Mouse (Mus musculus) small intestine, adult 2 months (tissue): Measurements from ENCODE around the gene Cep295. TPM values are rescaled to one million over a fixed set of nuclear protein-coding genes. Genes with fewer than 3 reads are reported as not detected.

ENCODE experiments used
- H3K27ac ChIP-seq: fragments of 200-500 bp; 2 replicates; pipeline ENCODE4 v1.5.1; 2012; ENCODE audit warnings: low read depth, low read length, control low read depth, inconsistent platforms; ENCODE audit not compliant: insufficient read depth
- H3K27me3 ChIP-seq: fragments of 200-500 bp; 2 replicates; pipeline ENCODE4 v1.6.1; 2012; ENCODE audit warnings: mild to moderate bottlenecking, moderate library complexity, low read length, inconsistent platforms; ENCODE audit not compliant: control insufficient read depth, insufficient read depth
- H3K36me3 ChIP-seq: fragments of 200-500 bp; 2 replicates; pipeline ENCODE4 v1.6.1; 2012; ENCODE audit warnings: mild to moderate bottlenecking, low read length, control low read depth, inconsistent platforms; ENCODE audit not compliant: control insufficient read depth, insufficient read depth
- H3K4me1 ChIP-seq: fragments of 200-500 bp; 2 replicates; pipeline ENCODE4 v1.6.1; 2012; ENCODE audit warnings: low read length, inconsistent platforms, mixed read lengths; ENCODE audit not compliant: control insufficient read depth, insufficient read depth, insufficient read length
- H3K4me3 ChIP-seq: fragments of 200-500 bp; 2 replicates; pipeline ENCODE4 v1.5.1; 2012; ENCODE audit warnings: low read depth, mild to moderate bottlenecking, control low read depth, inconsistent platforms, low read length, moderate library complexity
- CTCF ChIP-seq: fragments of 200-500 bp; IDR thresholded peaks from 2 replicates; pipeline ENCODE4 v1.5.1; 2012; ENCODE audit warnings: low read depth, mild to moderate bottlenecking, control low read depth, inconsistent platforms, low read length, moderate library complexity, mixed read lengths; ENCODE audit not compliant: insufficient replicate concordance, insufficient read length; ENCODE audit errors: extremely low read depth
- POLR2A ChIP-seq: fragments of 200-500 bp; IDR thresholded peaks from 2 replicates; pipeline ENCODE4 v1.6.1; 2012; ENCODE audit warnings: low read depth, mild to moderate bottlenecking, control low read depth, inconsistent platforms, low read length, moderate library complexity
- WGBS: fragments of 180-500 bp; shearing (Covaris S2); methylation state at CpG from one replicate; pipeline ENCODE4 v1.1.7; 2018; 5-methylcytosine and 5-hydroxymethylcytosine counted together
- polyA plus RNA-seq: library from polyadenylated mRNA; depleted of rRNA; stranded (reverse); fragments of >200 nt; gene quantifications from 2 replicates; pipeline ENCODE4 v1.2.3, GENCODE M21; 2012

Cep295 gene
- polyA plus RNA-seq, 1 experiment: 0.72 TPM

DNA sequence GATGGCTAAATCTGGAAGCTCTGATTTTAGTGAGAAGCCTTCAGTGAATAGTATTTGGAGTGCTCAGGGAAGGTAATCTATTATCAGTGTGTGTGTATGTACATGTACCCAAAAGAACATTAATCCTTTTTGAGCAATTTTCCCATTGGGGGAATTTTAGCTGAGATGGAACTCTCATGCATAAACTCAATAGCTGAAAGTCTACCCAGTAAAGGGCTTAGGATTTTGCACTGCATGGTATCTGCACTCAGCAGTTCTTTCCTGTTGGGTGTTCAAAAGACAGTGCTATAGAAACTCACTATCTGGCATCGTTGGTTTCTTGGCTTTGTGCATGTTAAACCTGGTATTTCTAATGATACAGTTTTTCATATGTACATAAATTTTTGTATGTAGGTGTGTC lies 43.0 kb downstream of the Cep295 start:
- 92% methylated on average over 1 of the region's 1 CpGs for WGBS

DNA sequence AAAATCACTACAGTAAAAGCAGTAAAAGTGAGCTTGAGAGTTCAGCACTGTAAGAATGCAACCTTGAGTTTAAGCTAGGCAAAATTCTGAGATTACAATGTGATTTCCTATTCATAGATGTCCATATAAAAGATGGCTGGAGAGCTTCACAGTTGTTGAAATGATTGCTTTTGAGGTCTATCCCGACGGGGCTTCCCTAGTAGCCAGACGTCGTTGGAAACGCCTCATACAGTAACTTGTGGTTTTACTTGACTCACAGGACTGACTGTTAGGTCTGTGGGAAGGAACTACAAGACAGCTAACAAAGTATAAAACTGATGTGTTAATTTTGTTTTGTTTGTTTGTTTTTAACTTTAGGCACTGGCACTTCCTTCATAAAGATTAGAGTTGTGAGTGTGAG lies 44.0 kb downstream of the Cep295 start:
- H3K27me3 ChIP-seq: no peaks in the 10 kb centered on the region
- H3K36me3 ChIP-seq: peaks cover 65% of the 10 kb centered on the region
- 80% methylated on average over 5 of the region's 5 CpGs for WGBS
- TF ChIP-seq POLR2A: no peak
- TF ChIP-seq CTCF: no peak
- H3K4me3 ChIP-seq: no peak overlapping the region
- H3K27ac ChIP-seq: no peak overlapping the region
- H3K4me1 ChIP-seq: peaks cover 2% of the 10 kb centered on the region; the same call in 1 of the 2 replicates

More for the DNA sequence above, 43.0 kb downstream of the Cep295 start:
- no peak overlapping the region for H3K4me3 ChIP-seq
- H3K4me1 ChIP-seq: no peaks in the 10 kb centered on the region
- H3K27me3 ChIP-seq: no peaks in the 10 kb centered on the region
- H3K36me3 ChIP-seq: peaks cover 57% of the 10 kb centered on the region
- H3K27ac ChIP-seq: no peak overlapping the region
- TF ChIP-seq CTCF: no peak
- TF ChIP-seq POLR2A: no peak

DNA sequence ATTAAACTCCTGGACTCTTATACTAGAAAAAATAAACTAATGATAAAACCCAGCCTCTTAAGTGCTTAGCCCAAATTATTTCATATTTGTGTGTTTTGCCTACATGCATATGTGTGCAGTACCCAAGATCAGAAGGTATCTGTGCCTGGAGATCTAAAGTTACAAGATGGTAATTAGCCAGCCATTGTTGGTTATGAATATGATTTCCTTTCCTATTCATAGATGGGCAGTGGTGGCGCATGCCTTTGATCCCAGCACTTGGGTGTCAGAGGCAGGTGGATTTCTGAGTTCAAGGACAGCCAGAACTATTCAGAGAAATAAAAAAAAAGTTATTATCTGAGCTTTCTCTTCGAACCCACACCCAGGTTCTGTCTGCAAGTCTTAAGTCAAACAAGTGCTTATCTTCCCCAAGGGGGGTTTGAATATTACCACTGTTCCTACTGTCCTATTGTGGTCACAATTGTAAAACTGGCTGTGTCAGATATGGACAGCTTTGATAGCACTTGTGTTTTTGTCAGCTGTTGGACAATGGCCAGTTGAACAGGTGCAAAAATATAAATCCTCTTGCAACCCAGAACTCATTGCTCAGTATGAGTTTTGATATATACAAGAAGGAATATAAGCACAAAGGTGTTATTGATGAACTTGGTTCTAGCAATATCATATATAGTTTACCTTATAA lies 45.4 kb downstream of the Cep295 start:
- Histone ChIP-seq H3K36me3 (peaks cover 63% of the 10 kb centered on the region), H3K4me3 (no peak overlapping the region), H3K27ac (no peak overlapping the region), H3K4me1 (peaks cover 2% of the 10 kb centered on the region; the same call in 1 of the 2 replicates), H3K27me3 (no peaks in the 10 kb centered on the region)
- 64% methylated on average over 2 of the region's 2 CpGs for WGBS
- TF ChIP-seq CTCF (no peak), POLR2A (no peak)

DNA sequence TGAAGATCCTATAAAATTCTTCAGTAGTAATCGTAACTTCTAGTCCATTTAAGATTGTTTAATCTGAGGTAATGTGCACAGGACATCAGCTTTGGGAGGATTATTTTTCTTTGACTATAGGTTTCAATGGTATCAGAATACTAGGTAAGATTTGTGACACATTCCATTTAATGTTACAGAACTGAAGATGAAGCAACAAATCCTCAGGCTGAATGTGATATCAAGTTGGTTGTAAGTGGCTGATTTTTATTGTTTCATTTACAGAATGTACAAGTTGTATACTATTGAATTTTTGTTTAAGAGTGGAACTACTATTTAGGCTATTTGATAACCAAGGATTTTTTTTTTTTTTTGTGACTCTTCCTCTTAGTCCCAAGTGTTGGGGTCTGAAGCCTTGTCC lies 47.4 kb downstream of the Cep295 start:
- 64% methylated on average over 1 of the region's 1 CpGs for WGBS
- Histone ChIP-seq H3K4me1 (peaks cover 2% of the 10 kb centered on the region; the same call in 1 of the 2 replicates), H3K27ac (no peak overlapping the region), H3K36me3 (peaks cover 52% of the 10 kb centered on the region), H3K4me3 (no peak overlapping the region), H3K27me3 (no peaks in the 10 kb centered on the region)
- TF ChIP-seq CTCF (no peak), POLR2A (no peak)

DNA sequence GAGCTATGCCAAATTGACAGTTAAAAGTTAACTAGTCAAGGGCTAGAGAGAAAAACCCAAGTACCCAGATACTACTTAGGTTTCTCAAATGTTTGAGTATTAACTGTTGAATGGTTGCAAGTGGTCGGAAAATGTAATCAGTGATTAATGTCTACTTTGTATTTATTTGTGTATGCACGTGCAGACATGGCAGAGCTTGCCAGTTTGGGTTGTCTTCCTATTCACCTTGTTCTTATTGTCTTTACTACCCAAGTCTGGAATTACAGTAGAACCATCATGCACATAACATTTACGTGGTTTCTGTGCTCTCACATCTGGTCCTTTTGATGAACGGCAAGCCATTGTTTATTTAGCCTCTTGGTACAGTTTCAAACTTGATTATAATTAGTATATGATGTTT lies 48.2 kb downstream of the Cep295 start:
- WGBS: 25% methylated on average over 4 of the region's 4 CpGs
- no peaks in the 10 kb centered on the region for H3K27me3 ChIP-seq

DNA sequence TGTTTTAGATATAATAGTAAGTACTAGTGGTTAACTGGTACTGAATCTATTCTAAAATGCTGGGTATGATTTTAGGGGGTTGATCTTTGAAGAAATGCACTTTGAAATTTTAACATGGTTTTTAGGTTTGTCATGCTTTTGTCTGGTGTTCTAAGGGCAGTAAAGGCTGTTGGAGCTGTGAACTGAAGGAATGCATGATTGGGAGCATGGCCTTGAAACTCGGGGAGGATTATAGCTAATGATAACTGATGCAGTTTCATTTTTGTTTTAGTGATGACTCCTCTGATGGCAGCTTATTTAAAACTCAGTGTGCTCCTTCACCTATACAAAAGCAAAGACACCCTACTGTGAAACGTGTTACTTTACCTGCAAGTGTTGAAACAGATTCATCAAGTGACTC lies 49.3 kb downstream of the Cep295 start:
- Histone ChIP-seq H3K27me3 (no peaks in the 10 kb centered on the region), H3K36me3 (peaks cover 35% of the 10 kb centered on the region), H3K27ac (no peak overlapping the region), H3K4me1 (peaks cover 2% of the 10 kb centered on the region; the same call in 1 of the 2 replicates), H3K4me3 (no peak overlapping the region)
- WGBS: 26% methylated on average over 2 of the region's 2 CpGs
- TF ChIP-seq POLR2A (no peak), CTCF (no peak)

More for the DNA sequence above, 48.2 kb downstream of the Cep295 start:
- no peak for TF ChIP-seq POLR2A
- TF ChIP-seq CTCF: no peak
- no peak overlapping the region for H3K27ac ChIP-seq
- H3K36me3 ChIP-seq: peaks cover 45% of the 10 kb centered on the region
- no peak overlapping the region for H3K4me3 ChIP-seq
- peaks cover 2% of the 10 kb centered on the region; the same call in 1 of the 2 replicates for H3K4me1 ChIP-seq

DNA sequence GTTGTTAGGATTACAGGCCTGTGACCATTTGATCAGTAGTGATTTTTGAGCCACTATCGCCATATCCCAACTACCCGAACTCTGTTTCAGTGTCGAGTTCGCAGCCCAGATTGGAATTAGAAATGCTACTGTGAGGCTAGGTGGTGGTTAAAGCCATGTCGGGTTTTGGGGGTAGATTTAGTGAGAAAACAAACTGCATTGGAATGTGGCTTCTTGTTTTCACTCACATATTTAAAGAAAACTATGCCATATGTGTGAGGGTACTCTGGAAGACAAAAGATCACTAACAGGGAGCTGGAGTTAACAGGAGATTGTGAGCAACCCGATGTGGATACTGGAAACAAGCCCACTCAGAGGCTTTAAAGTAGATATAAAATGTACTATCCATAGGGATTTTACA lies 50.3 kb downstream of the Cep295 start:
- Histone ChIP-seq H3K4me3 (peak overlapping the region; percentile 96), H3K27ac (no peak overlapping the region), H3K27me3 (no peaks in the 10 kb centered on the region), H3K4me1 (peaks cover 2% of the 10 kb centered on the region; the same call in 1 of the 2 replicates), H3K36me3 (peaks cover 30% of the 10 kb centered on the region)
- TF ChIP-seq CTCF: no peak
- no peak for TF ChIP-seq POLR2A
- WGBS: 6% methylated on average over 6 of the region's 6 CpGs
